Mouse (Mus musculus): ENCODE data around the gene Stambpl1. TPM values are rescaled to one million over a fixed set of nuclear protein-coding genes. Genes with fewer than 3 reads are reported as not detected.
"Not testable (repeated sequence)": the region's sequence is repeated elsewhere in the genome, so short reads cannot be mapped to it uniquely, and the experiment has no call there.

Gene Stambpl1
- total RNA-seq, 1 experiment from 2014 or later: 11.9 TPM

GRCm38 (mm10) chr19:34193149-34193548 lies 1.1 kb downstream of the Stambpl1 start:
- no peak for ATAC-seq (replicated peaks in 1 of 2; ENCODE audit: insufficient read depth in 1 of 2, low FRiP score in 2 of 2, low TSS enrichment in 1 of 2, low read depth in 1 of 2, poor library complexity in 2 of 2, severe bottlenecking in 2 of 2)

DNA sequence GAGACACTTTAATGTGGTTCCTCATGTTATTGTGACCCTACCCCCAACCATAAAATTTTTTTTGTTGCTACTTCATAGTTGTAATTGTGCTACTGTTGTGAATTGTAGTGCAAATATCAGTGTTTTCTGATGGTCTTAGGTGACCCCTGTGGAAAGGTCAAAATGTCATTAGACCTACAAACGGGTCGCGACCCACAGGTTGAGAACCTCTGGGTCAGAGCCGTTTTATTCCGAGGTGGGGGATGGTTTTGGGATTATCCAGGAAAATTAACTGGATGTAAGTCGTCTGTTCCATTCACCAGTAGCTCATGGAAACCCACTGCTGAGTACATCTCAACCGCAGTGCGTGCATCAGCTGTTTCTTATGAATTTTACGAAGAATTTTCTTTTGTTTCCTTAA lies 1.7 kb downstream of the Stambpl1 start:
- no peak for ATAC-seq (replicated peaks in 1 of 2; ENCODE audit: insufficient read depth in 1 of 2, low FRiP score in 2 of 2, low TSS enrichment in 1 of 2, low read depth in 1 of 2, poor library complexity in 2 of 2, severe bottlenecking in 2 of 2)

- no peak for ATAC-seq (replicated peaks in 1 of 2; ENCODE audit: insufficient read depth in 1 of 2, low FRiP score in 2 of 2, low TSS enrichment in 1 of 2, low read depth in 1 of 2, poor library complexity in 2 of 2, severe bottlenecking in 2 of 2)
Observed at GRCm38 (mm10) chr19:34194132-34194745, 2.2 kb downstream of the Stambpl1 start.

- no peak for ATAC-seq (replicated peaks in 1 of 2; ENCODE audit: insufficient read depth in 1 of 2, low FRiP score in 2 of 2, low TSS enrichment in 1 of 2, low read depth in 1 of 2, poor library complexity in 2 of 2, severe bottlenecking in 2 of 2)
Observed at GRCm38 (mm10) chr19:34195031-34195430, 3.0 kb downstream of the Stambpl1 start.

- no peak for ATAC-seq (replicated peaks in 1 of 2; ENCODE audit: insufficient read depth in 1 of 2, low FRiP score in 2 of 2, low TSS enrichment in 1 of 2, low read depth in 1 of 2, poor library complexity in 2 of 2, severe bottlenecking in 2 of 2)
Observed at GRCm38 (mm10) chr19:34198066-34198465, 6.0 kb downstream of the Stambpl1 start.

GRCm38 (mm10) chr19:34198901-34199300 lies 6.9 kb downstream of the Stambpl1 start:
- no peak; a peak in 1 of 4 replicates for ATAC-seq (replicated peaks in 1 of 2; ENCODE audit: insufficient read depth in 1 of 2, low FRiP score in 2 of 2, low TSS enrichment in 1 of 2, low read depth in 1 of 2, poor library complexity in 2 of 2, severe bottlenecking in 2 of 2)

GRCm38 (mm10) chr19:34199488-34199887 lies 7.5 kb downstream of the Stambpl1 start:
- ATAC-seq (replicated peaks in 1 of 2; ENCODE audit: insufficient read depth in 1 of 2, low FRiP score in 2 of 2, low TSS enrichment in 1 of 2, low read depth in 1 of 2, poor library complexity in 2 of 2, severe bottlenecking in 2 of 2): 0 out of 4 replicates have a peak, but pooled peaks of 1 of the 2 experiments have one; percentile 29

DNA sequence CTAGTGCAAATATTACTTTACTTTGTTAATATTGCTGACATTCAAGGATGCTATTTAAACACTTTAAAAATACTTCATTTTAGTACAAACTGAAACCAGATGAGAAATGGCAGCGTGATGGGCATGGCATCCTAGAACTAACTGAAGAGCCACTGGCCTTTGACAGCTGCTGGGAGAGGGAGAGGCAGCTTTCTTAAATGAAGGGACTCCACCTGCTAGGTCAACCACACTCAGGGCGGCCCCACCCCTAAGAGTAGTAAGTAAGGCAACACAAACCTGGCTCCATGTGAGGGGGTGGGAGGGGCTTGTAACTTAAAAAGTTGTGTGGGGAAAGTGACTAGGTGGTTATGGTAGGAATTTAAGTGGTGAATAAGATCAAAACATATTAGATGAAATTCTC lies 10.6 kb downstream of the Stambpl1 start:
- ATAC-seq (replicated peaks in 1 of 2; ENCODE audit: insufficient read depth in 1 of 2, low FRiP score in 2 of 2, low TSS enrichment in 1 of 2, low read depth in 1 of 2, poor library complexity in 2 of 2, severe bottlenecking in 2 of 2): no peak

DNA sequence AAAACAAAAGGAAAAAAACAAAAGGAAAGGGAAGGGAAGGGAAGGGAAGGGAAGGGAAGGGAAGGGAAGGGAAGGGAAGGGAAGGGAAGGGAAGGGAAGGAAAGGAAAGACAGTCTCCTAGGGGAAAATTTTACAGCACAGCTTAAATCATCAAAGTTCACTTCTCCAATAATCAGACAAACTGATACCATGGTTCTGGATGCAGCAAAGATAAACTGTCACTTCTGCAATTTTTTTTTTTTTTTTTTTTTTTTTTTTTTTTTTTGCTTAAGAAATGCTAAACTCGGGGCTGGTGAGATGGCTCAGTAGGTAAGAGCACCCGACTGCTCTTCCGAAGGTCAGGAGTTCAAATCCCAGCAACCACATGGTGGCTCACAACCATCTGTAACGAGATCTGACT lies 14.1 kb downstream of the Stambpl1 start:
- not testable (repeated sequence) for ATAC-seq (replicated peaks in 1 of 2; ENCODE audit: insufficient read depth in 1 of 2, low FRiP score in 2 of 2, low TSS enrichment in 1 of 2, low read depth in 1 of 2, poor library complexity in 2 of 2, severe bottlenecking in 2 of 2)

DNA sequence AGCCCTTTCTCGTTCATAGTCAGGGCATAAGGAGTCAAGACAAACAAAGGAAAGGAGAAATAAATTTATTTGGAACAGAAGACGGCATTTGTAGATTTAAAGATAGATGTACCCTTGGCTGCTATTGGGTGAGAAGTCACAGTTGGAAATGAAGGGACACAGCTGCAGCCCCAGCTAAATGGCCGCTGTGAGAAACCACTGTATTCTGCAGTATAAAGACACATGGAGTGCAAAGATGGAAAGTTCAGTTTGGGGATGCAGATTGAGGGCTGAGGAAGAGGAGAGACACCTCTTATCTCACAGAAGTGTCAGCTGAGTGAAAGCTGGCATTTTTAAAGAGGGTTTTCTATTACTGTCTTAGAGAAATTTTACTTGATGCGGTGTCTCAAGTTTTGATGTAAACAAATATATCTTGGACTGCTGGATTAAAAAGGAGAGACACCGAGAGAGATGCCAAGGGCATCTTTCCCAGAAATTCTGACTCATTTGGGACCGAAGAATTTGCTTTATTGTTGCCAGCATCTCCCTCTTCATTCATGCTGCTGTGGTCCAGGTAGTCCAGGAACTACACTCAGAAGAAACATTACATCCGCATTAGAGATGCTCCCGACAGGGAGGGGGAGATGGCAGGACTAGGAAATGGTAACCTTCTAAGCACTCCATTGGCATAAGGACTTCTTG lies 14.9 kb downstream of the Stambpl1 start:
- no peak for ATAC-seq (replicated peaks in 1 of 2; ENCODE audit: insufficient read depth in 1 of 2, low FRiP score in 2 of 2, low TSS enrichment in 1 of 2, low read depth in 1 of 2, poor library complexity in 2 of 2, severe bottlenecking in 2 of 2)

- no peak for ATAC-seq (replicated peaks in 1 of 2; ENCODE audit: insufficient read depth in 1 of 2, low FRiP score in 2 of 2, low TSS enrichment in 1 of 2, low read depth in 1 of 2, poor library complexity in 2 of 2, severe bottlenecking in 2 of 2)
Observed at GRCm38 (mm10) chr19:34209031-34209430, 17.0 kb downstream of the Stambpl1 start.

- no peak for ATAC-seq (replicated peaks in 1 of 2; ENCODE audit: insufficient read depth in 1 of 2, low FRiP score in 2 of 2, low TSS enrichment in 1 of 2, low read depth in 1 of 2, poor library complexity in 2 of 2, severe bottlenecking in 2 of 2)
Observed at GRCm38 (mm10) chr19:34209930-34210581, 18.0 kb downstream of the Stambpl1 start.

GRCm38 (mm10) chr19:34210841-34211240 lies 18.8 kb downstream of the Stambpl1 start:
- ATAC-seq (replicated peaks in 1 of 2; ENCODE audit: insufficient read depth in 1 of 2, low FRiP score in 2 of 2, low TSS enrichment in 1 of 2, low read depth in 1 of 2, poor library complexity in 2 of 2, severe bottlenecking in 2 of 2): no peak

DNA sequence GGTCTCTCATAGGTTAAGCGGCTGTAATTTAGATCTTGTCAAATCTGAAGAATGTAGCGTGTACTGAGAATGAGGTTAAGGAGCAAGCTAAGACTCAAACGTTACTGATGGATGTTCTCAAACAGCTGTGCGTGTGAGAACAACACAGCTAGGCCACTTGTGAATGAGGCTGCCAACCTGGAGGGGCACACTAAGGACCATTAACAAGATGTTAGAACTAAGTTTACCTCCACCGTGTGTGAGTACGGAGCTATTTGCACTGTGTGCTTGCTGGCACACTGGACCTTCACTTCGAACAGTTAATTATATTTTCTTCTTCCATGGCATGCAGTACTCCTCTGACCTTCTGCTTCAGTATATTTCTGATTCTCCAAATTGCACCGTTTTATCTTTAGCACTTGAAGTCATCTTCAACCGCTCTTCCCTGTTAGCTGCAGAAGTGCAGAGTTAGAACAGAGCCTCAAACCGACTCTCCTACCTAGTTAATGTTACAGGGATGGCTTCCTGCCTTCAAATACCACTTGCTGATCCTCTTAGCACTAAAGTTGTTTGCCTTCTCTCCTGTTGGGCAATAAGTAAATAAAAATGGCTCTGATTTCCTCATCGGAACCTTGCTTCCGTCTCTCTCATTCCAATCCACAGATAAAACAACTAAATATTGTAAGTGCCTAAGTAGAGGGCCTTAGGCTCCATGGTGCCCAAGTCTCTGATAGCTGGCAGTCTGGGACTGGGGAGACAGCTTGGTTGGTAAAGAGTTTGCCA lies 20.6 kb downstream of the Stambpl1 start:
- ATAC-seq (replicated peaks in 1 of 2; ENCODE audit: insufficient read depth in 1 of 2, low FRiP score in 2 of 2, low TSS enrichment in 1 of 2, low read depth in 1 of 2, poor library complexity in 2 of 2, severe bottlenecking in 2 of 2): no peak

DNA sequence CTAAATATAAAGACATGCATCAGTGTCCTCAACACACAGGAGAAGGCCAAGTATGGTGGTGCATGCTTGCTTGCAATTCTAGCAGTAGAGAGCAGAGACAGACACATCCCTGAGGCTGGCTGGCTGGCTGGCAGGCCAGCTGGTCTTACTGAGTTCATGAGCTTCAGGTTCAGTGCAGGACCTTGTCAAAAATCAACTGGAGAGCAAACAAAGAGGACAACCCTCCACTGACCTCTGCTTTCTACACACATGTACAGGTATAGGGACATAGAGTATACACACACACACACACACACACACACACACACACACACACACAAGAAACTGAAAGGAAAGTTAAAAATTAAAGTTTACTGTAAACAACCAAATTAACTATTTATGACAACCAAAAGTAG lies 21.2 kb downstream of the Stambpl1 start:
- no peak for ATAC-seq (replicated peaks in 1 of 2; ENCODE audit: insufficient read depth in 1 of 2, low FRiP score in 2 of 2, low TSS enrichment in 1 of 2, low read depth in 1 of 2, poor library complexity in 2 of 2, severe bottlenecking in 2 of 2)

DNA sequence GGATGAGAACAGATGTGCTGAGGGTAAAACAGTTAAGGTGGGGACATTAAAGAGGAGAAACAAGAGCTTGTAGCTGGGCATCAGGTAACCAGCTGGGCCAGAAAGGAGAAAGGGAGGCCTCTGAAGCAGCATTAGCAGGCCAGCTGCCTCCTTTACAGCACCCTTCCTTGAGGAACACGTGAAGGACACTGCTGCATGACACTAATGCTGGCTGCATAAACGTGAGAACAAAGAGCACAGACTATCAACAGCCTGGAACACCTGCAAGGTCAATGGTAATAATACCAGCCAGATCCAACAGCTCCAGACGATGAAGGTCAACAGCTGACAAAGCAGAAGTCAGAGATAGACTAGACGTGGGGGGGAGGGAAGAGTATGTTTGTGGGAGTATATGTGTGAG lies 22.1 kb downstream of the Stambpl1 start:
- ATAC-seq (replicated peaks in 1 of 2; ENCODE audit: insufficient read depth in 1 of 2, low FRiP score in 2 of 2, low TSS enrichment in 1 of 2, low read depth in 1 of 2, poor library complexity in 2 of 2, severe bottlenecking in 2 of 2): no peak

DNA sequence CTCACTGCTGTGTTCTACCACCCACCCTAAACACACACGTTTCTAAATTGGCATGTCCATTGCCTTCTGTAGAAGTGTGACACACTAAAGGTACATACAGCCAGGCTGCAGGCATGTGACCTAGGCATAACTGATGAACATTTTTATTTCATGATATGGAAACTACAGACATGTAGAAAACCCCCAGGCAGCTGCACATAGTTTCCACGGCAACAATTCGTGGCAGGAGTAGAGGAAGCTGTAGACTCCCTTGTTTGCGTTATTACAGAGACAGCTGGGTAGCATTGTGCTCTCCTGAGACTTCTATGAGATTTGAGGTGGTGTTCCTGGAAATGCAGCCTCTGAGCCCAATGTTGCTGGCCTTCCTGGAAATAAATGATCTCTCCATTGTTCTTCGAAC lies 24.9 kb downstream of the Stambpl1 start:
- ATAC-seq (replicated peaks in 1 of 2; ENCODE audit: insufficient read depth in 1 of 2, low FRiP score in 2 of 2, low TSS enrichment in 1 of 2, low read depth in 1 of 2, poor library complexity in 2 of 2, severe bottlenecking in 2 of 2): no peak

DNA sequence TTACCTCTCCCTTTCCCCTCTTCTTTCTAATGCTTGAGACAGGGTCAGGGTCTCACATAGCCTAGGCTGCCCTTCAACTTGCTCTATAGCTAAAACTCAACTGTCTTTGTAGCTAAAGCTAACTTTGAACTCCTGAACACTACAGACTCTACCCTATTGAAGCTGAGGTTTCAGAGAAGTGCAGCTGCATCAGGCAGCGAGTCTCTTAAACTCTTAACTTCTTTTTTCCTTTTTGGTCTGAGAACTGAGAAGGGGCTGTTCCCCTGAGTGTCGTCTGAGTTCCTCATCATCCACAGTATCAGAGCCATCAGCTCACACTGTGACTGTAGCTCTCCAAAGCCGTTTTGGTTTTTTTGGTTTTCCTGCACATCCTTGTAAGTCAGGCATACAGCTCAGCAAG lies 25.7 kb downstream of the Stambpl1 start:
- no peak for ATAC-seq (replicated peaks in 1 of 2; ENCODE audit: insufficient read depth in 1 of 2, low FRiP score in 2 of 2, low TSS enrichment in 1 of 2, low read depth in 1 of 2, poor library complexity in 2 of 2, severe bottlenecking in 2 of 2)
